Mouse (Mus musculus): ENCODE measurements around the gene Gm3005. TPM values are rescaled to one million over a fixed set of nuclear protein-coding genes. Genes with fewer than 3 reads are reported as not detected.
"Not testable (repeated sequence)": the region's sequence is repeated elsewhere in the genome, so short reads cannot be mapped to it uniquely, and the experiment has no call there.

Gm3005 gene
- 1 to 10 TPM; 1.4 to 2.0 TPM for total RNA-seq (2021)
- long read RNA-seq, experiment 1, partial matches to known transcripts = 1 of 27 reads
- long read RNA-seq, experiment 1, other reads (novel, unspliced or antisense) = 26 of 27 reads
- long read RNA-seq, experiment 2, partial matches to known transcripts = 2 of 35 reads
- long read RNA-seq, experiment 2, other reads (novel, unspliced or antisense) = 33 of 35 reads

GRCm38 (mm10) chr14:3427803-3428202 is at the start of gene Gm3005:
Gm3005 (plus strand) TSS chr14:3428103.
- DNase-seq (ENCODE audit: low spot score in 2 of 2) = not testable (repeated sequence)

- DNase-seq (ENCODE audit: low spot score in 2 of 2) = not testable (repeated sequence)
Measured at GRCm38 (mm10) chr14:3394793-3395192, 33.1 kb upstream of the Gm3005 start, which contains the start of gene Gm10413. Gm10413 (plus strand) TSS chr14:3395093.

GRCm38 (mm10) chr14:3412314-3412713 is 15.6 kb upstream of the Gm3005 start, which contains the start of gene Gm10409:
Gm10409 (plus strand) TSS chr14:3412614.
- DNase-seq (ENCODE audit: low spot score in 2 of 2) = not testable (repeated sequence)

DNA sequence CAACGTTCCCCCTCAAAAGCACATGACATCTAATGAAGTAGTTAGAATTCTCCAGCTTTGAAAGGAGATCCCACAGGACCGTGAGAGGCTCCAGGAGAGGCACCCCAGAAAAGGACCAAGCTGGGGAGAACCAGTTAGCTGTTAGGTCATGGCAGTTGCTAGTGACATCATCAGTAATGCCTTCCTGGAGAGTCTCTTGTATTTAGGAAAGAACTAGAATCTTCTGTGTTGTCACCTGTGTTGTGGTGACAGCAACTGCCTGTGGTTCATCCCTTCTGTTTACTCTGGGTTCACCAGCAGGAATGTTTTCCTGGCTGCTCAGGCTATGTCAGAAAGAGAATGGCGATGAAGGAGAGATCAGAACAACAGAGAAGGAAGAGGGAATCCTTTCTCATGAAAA is 21.2 kb downstream of the Gm3005 start, which contains the start of gene Gm10408:
TSS of gene Gm10408 (plus strand) at position 301 of the 400 bp plus-strand sequence.
- not testable (repeated sequence) for DNase-seq (ENCODE audit: low spot score in 2 of 2)

DNA sequence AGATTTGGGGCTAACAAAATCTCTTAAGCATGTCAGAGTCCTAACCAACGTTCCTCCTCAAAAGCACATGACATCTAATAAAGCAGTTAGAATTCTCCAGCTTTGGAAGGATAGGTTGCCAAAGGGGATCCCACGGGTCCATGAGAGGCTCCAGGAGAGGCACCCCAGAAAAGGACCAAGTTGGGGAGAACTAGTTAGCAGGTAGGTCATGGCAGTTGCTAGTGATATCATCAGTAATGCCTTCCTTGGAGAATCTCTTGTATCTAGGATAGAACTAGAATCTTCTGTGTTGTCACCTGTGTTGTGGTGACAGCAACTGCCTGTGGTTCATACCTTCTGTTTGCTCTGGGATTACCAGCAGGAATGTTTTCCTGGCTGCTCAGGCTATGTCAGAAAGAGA is 206.3 kb downstream of the Gm3005 start, which contains the start of gene Gm3012:
TSS of gene Gm3012 (plus strand) at position 301 of the 400 bp plus-strand sequence.
- not testable (repeated sequence) for DNase-seq (ENCODE audit: low spot score in 2 of 2)

Other genes with a start within 250 kb of the Gm3005 start
- not detected for gene Gm5795, start 239.8 kb upstream of the Gm3005 start, total RNA-seq (2021)
- gene D830030K20Rik, start 219.6 kb upstream of the Gm3005 start, total RNA-seq (2021) = 1 to 10 TPM; 5.0 TPM
- gene Gm2956, start 95.5 kb upstream of the Gm3005 start, total RNA-seq (2021) = not detected
- not detected for gene Gm10413, start 33.0 kb upstream of the Gm3005 start, total RNA-seq (2021)
- gene Gm10409, start 15.5 kb upstream of the Gm3005 start, total RNA-seq (2021) = 1 to 10 TPM; 4.4 to 4.7 TPM
- not detected for gene Gm10408, start 21.3 kb downstream of the Gm3005 start, total RNA-seq (2021)
- gene Gm3012, start 206.4 kb downstream of the Gm3005 start, total RNA-seq (2021) = not detected
- gene Gm3020, start 223.9 kb downstream of the Gm3005 start, total RNA-seq (2021) = 1 to 10 TPM; 4.4 to 4.7 TPM